Mouse (Mus musculus) lung, adult 2 months (tissue): ENCODE data around the gene Cc2d2b. TPM values are rescaled to one million over a fixed set of nuclear protein-coding genes. Genes with fewer than 3 reads are reported as not detected.

Source experiments
- DNase-seq: peaks from one replicate; pipeline ENCODE4 v3.0.0; 2022
- H3K4me1 ChIP-seq: fragments of 200-500 bp; 2 replicates; pipeline ENCODE4 v1.6.1; 2011; ENCODE audit warnings: low read length; ENCODE audit not compliant: control insufficient read depth, insufficient read depth
- H3K4me3 ChIP-seq: fragments of 200-500 bp; replicated peaks from 2 replicates; pipeline ENCODE3; 2011; ENCODE audit warnings: low read depth, mild to moderate bottlenecking, control low read depth, low read length; ENCODE audit errors: extremely low read depth
- CTCF ChIP-seq: fragments of 200-500 bp; IDR thresholded peaks from 2 replicates; pipeline ENCODE4 v1.5.1; 2011; ENCODE audit warnings: mild to moderate bottlenecking, low read length, control low read depth; ENCODE audit not compliant: insufficient read depth
- POLR2A ChIP-seq: fragments of 200-500 bp; IDR thresholded peaks from 2 replicates; pipeline ENCODE4 v1.6.1; 2011; ENCODE audit warnings: low read depth, mild to moderate bottlenecking, control low read depth, low read length, borderline replicate concordance; ENCODE audit errors: extremely low read depth
- WGBS: fragments of 180-500 bp; shearing (Covaris S2); methylation state at CpG from one replicate; pipeline ENCODE4 v1.1.7; 2018; 5-methylcytosine and 5-hydroxymethylcytosine counted together
- polyA plus RNA-seq: library from polyadenylated mRNA; depleted of rRNA; stranded (reverse); fragments of >200 nt; gene quantifications from 2 replicates; pipeline ENCODE4 v1.2.3, GENCODE M21; 2012

The Cc2d2b gene
- polyA plus RNA-seq, 1 experiment, result 0.02 TPM

DNA sequence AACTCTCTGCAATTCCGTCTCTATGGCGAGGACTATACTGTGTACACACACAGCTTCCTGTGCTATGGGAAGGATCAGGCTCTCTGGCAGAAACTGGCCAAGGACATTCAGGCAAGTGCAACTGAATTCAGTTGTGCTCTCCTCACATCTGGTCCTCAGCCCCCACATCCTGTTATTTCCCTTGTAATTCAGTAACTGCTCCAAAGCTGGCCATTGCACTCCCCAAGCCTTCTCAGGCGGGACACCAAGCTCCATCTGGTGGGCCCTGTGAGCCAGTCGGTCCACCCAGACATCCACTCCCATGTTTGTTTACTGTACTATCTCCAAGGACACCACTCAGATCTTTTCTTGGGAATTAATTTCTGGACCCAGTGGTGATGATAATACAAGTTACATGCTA is 22.4 kb upstream of the Cc2d2b start:
- no peak for TF ChIP-seq CTCF
- TF ChIP-seq POLR2A, result no peak

GRCm38 (mm10) chr19:40726614-40727013 is 21.9 kb upstream of the Cc2d2b start:
- 70% methylated on average over 2 of the region's 2 CpGs for WGBS
- TF ChIP-seq POLR2A, result no peak
- TF ChIP-seq CTCF, result no peak
- H3K4me3 ChIP-seq, result no peak overlapping the region
- no peaks in the 10 kb centered on the region; the same call in 1 of the 2 replicates for H3K4me1 ChIP-seq
- DNase-seq, result no peak

More for the DNA sequence above, 22.4 kb upstream of the Cc2d2b start:
- Histone ChIP-seq H3K4me1 (no peaks in the 10 kb centered on the region; the same call in 1 of the 2 replicates), H3K4me3 (no peak overlapping the region)
- WGBS, result 46% methylated on average over 4 of the region's 4 CpGs
- no peak for DNase-seq

DNA sequence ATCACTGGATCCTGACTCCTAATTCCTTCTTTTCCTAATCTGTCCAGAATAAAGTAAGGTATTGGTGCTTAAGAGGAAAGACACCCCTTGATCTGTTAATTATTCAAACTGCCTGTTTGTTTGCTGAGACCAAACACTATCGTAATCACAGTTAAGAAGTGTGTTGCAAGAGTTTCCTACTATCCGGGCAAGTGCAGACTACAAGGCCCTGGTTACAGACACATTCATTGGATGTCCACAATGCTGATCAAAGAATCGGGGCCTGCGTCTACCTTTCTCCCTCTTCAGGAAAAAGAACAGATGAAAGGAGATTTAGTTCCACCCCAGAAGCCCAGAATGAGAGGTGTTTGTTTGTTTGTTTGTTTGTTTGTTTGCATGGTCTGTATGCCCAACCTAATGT is 20.3 kb upstream of the Cc2d2b start:
- H3K4me1 ChIP-seq, result no peaks in the 10 kb centered on the region; the same call in 1 of the 2 replicates
- 63% methylated on average over 4 of the region's 4 CpGs for WGBS
- DNase-seq, result no peak
- no peak overlapping the region for H3K4me3 ChIP-seq
- TF ChIP-seq CTCF (no peak), POLR2A (no peak)

- DNase-seq, result no peak
- 25% methylated on average over 12 of the region's 12 CpGs for WGBS
- TF ChIP-seq CTCF (no peak), POLR2A (no peak)
- H3K4me3 ChIP-seq, result no peak overlapping the region
- H3K4me1 ChIP-seq, result no peaks in the 10 kb centered on the region; the same call in 1 of the 2 replicates
These were observed 19.7 kb upstream of the Cc2d2b start for GRCm38 (mm10) chr19:40728732-40729420.

GRCm38 (mm10) chr19:40733409-40733808 is 15.1 kb upstream of the Cc2d2b start:
- 68% methylated on average over 10 of the region's 10 CpGs for WGBS
- DNase-seq, result no peak
- TF ChIP-seq POLR2A (no peak), CTCF (no peak)

GRCm38 (mm10) chr19:40733849-40734248 is 14.7 kb upstream of the Cc2d2b start:
- DNase-seq, result no peak
- Histone ChIP-seq H3K4me3 (no peak overlapping the region), H3K4me1 (peaks cover 5% of the 10 kb centered on the region)
- TF ChIP-seq POLR2A (no peak), CTCF (no peak)
- WGBS, result 67% methylated on average over 4 of the region's 4 CpGs

More at GRCm38 (mm10) chr19:40733409-40733808, 15.1 kb upstream of the Cc2d2b start:
- no peak overlapping the region for H3K4me3 ChIP-seq
- H3K4me1 ChIP-seq, result peaks cover 2% of the 10 kb centered on the region

GRCm38 (mm10) chr19:40736680-40737512 is 11.7 kb upstream of the Cc2d2b start:
- peak; percentile 84 for TF ChIP-seq CTCF
- TF ChIP-seq POLR2A, result no peak
- peak; percentile 47 for DNase-seq
- H3K4me1 ChIP-seq, result peaks cover 6% of the 10 kb centered on the region
- no peak overlapping the region for H3K4me3 ChIP-seq
- WGBS, result 33% methylated on average over 17 of the region's 17 CpGs

- no peak for TF ChIP-seq POLR2A
- TF ChIP-seq CTCF, result no peak
- Histone ChIP-seq H3K4me1 (peaks cover 6% of the 10 kb centered on the region), H3K4me3 (no peak overlapping the region)
- WGBS, result 77% methylated on average over 5 of the region's 5 CpGs
- no peak for DNase-seq
These were observed 10.9 kb upstream of the Cc2d2b start for GRCm38 (mm10) chr19:40737613-40738012.

DNA sequence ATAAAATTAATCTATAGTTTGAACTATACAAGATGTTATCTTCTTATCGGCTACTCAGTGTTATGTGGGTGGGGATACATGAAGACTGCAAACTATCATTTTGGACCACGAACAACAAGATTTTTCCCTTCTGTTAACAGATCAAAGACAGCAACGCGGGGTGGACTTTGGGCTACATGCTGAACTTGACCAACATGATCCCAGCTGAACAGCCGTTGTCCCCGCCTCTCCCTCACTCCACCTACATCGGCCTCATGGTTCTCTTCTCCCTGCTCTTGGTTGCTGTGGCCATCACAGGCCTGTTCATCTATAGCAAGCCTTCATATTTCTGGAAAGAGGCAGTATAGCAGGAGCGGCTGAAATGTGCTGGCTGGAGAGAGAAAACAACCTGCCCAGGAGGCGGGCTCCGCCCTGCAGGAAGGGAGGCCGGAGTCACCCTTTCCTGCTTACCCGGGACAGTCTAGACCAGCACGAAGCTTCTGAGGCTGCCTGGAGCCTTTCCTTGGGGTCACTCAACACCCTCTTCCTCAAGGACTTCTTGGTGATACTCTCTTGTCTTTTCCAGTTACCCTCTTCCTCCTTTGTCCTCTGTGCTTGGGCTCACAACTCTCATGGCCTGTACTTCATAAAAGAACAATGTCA is 9.7 kb upstream of the Cc2d2b start:
- Histone ChIP-seq H3K4me3 (no peak overlapping the region), H3K4me1 (peaks cover 6% of the 10 kb centered on the region)
- DNase-seq, result no peak
- no peak for TF ChIP-seq CTCF
- TF ChIP-seq POLR2A, result no peak
- WGBS, result 63% methylated on average over 13 of the region's 13 CpGs

- H3K4me3 ChIP-seq, result no peak overlapping the region
- WGBS, result 52% methylated on average over 4 of the region's 4 CpGs
- no peak for DNase-seq
- no peaks in the 10 kb centered on the region for H3K4me1 ChIP-seq
- no peak for TF ChIP-seq POLR2A
- no peak; the same call in 1 of the 2 replicates for TF ChIP-seq CTCF
These were observed 1.9 kb upstream of the Cc2d2b start for GRCm38 (mm10) chr19:40746603-40747002.
